Mouse (Mus musculus): ENCODE measurements around the gene Lin54. TPM values are rescaled to one million over a fixed set of nuclear protein-coding genes. Genes with fewer than 3 reads are reported as not detected.

Lin54 gene
- total RNA-seq (2023): 10 to 100 TPM; 24.5 to 29.2 TPM

GRCm38 (mm10) chr5:100500458-100500961 is at the start of gene Lin54:
Gene Lin54 (minus strand): TSS chr5:100500639.

GRCm38 (mm10) chr5:100518049-100519026 is 17.9 kb upstream of the Lin54 start, which contains the start of gene Cops4:
Gene Cops4 (plus strand): TSS chr5:100518309.

GRCm38 (mm10) chr5:100415761-100416590 is 84.5 kb downstream of the Lin54 start, which contains the start of gene Sec31a:
Gene Sec31a (minus strand): TSS chr5:100416234.

Other genes with a start within 250 kb of the Lin54 start
- gene Sec31a, start 84.4 kb downstream of the Lin54 start, total RNA-seq (2023): 100 to 1,000 TPM; 144 to 156 TPM
- gene Cops4, start 17.7 kb upstream of the Lin54 start, total RNA-seq (2023): 10 to 100 TPM; 69.0 to 81.5 TPM
- 100 to 1,000 TPM; 371 to 408 TPM for gene Plac8, start 71.6 kb upstream of the Lin54 start, total RNA-seq (2023)
- 10 to 100 TPM; 59.2 to 61.2 TPM for gene Coq2, start 174.5 kb upstream of the Lin54 start, total RNA-seq (2023)
- gene Hpse, start 219.1 kb upstream of the Lin54 start, total RNA-seq (2023): 10 to 100 TPM; 15.5 to 15.7 TPM